Comparison of ENCODE assay signal across 10 mouse cellular contexts in genomic region chr17:5535357-5535756, GRCm38 (mm10). TPM values are rescaled to one million over a fixed set of nuclear protein-coding genes. Genes with fewer than 3 reads are reported as not detected.
DNase-seq lines count a peak whose midpoint lies in the region; ATAC-seq and TF ChIP-seq lines count a peak whose summit lies in the region.
"Had no signal": no experiment of that assay in that cellular context is flagged by ENCODE, and none has a peak within 500 bp of the region (broad histone marks: within the 10 kb centered on the region; RNA-seq: fewer than 3 reads in every experiment).

No protein-coding gene starts in this region.

- H3K4me2 ChIP-seq in forebrain, postnatal 0 days (ENCODE audit: low read depth), result no peak overlapping the region
- no peak overlapping the region for H3K4me2 ChIP-seq in forebrain, embryonic 15.5 days (replicated peaks)
- H3K4me2 ChIP-seq: neural tube, embryonic 12.5 days had no signal

- no peak for DNase-seq in forebrain, postnatal 0 days
- peak; percentile 37 for DNase-seq in retina, postnatal 1 day
- no peak for DNase-seq in retina, embryonic 14.5 days (ENCODE audit: low spot score)
- peak; percentile 61 for DNase-seq in thymus, postnatal 25 days
- no peak for DNase-seq in cerebellum, postnatal 4 days (ENCODE audit: low spot score in 2 of 2)
- DNase-seq in right cerebral cortex, adult 18-20 months, result no peak

- no peaks in the 10 kb centered on the region for H3K36me3 ChIP-seq in forebrain, postnatal 0 days (ENCODE audit: insufficient read depth)
- H3K36me3 ChIP-seq in forebrain, embryonic 15.5 days, result no peaks in the 10 kb centered on the region
- H3K36me3 ChIP-seq: neural tube, embryonic 12.5 days had no signal

- H3K4me1 ChIP-seq in forebrain, postnatal 0 days (ENCODE audit: insufficient read depth), result peaks cover 7% of the 10 kb centered on the region; the same call in 1 of the 2 replicates
- H3K4me1 ChIP-seq in forebrain, embryonic 15.5 days, result peaks cover 6% of the 10 kb centered on the region; the same call in 1 of the 2 replicates
- H3K4me1 ChIP-seq: neural tube, embryonic 12.5 days had no signal

- H3K9ac ChIP-seq in forebrain, postnatal 0 days, result no peak overlapping the region
- no peak overlapping the region for H3K9ac ChIP-seq in forebrain, embryonic 15.5 days (replicated peaks)
- H3K9ac ChIP-seq: neural tube, embryonic 12.5 days had no signal

- peak; percentile 58 for TF ChIP-seq CTCF in forebrain, postnatal 0 days (IDR thresholded peaks at IDR 0.05; ENCODE audit: low read depth)

- 39% methylated on average over 2 of the region's 4 CpGs for WGBS in forebrain, postnatal 0 days
- 17% methylated on average over 2 of the region's 4 CpGs for WGBS in forebrain, embryonic 15.5 days

- no peaks in the 10 kb centered on the region for H3K9me3 ChIP-seq in forebrain, postnatal 0 days (ENCODE audit: low read length)
- no peaks in the 10 kb centered on the region for H3K9me3 ChIP-seq in forebrain, embryonic 15.5 days
- H3K9me3 ChIP-seq: neural tube, embryonic 12.5 days had no signal

- no peak for ATAC-seq in forebrain, postnatal 0 days
- no peak for ATAC-seq in forebrain, embryonic 15.5 days (replicated peaks)
- ATAC-seq in granulocyte monocyte progenitor cell, adult 5-6 weeks (replicated peaks; ENCODE audit: poor library complexity, severe bottlenecking), result peak; percentile 66
- ATAC-seq: intestine, embryonic 16.5 days had no signal

- H3K27me3 ChIP-seq in forebrain, postnatal 0 days (ENCODE audit: insufficient read depth, low read length), result no peaks in the 10 kb centered on the region
- no peaks in the 10 kb centered on the region for H3K27me3 ChIP-seq in forebrain, embryonic 15.5 days
- H3K27me3 ChIP-seq: neural tube, embryonic 12.5 days had no signal

- H3K27ac ChIP-seq in forebrain, postnatal 0 days (ENCODE audit: low read depth, low read length), result no peak overlapping the region
- H3K27ac ChIP-seq in forebrain, embryonic 15.5 days (replicated peaks), result no peak overlapping the region
- H3K27ac ChIP-seq: neural tube, embryonic 12.5 days had no signal

- no peak overlapping the region for H3K4me3 ChIP-seq in forebrain, postnatal 0 days (ENCODE audit: low read depth, low read length)
- no peak overlapping the region for H3K4me3 ChIP-seq in forebrain, embryonic 15.5 days
- H3K4me3 ChIP-seq: neural tube, embryonic 12.5 days had no signal

RNA-seq across cellular contexts. Expression of gene Zdhhc14, which starts 43.0 kb away (rescaled TPM):
- 16.3 and 16.7 TPM in 2 replicates for total RNA-seq in forebrain, postnatal 0 days (2014; rRNA removed)
- 6.7 and 9.9 TPM in 2 replicates for polyA plus RNA-seq in forebrain, postnatal 0 days (2015; fragmentation: Nextera tagmentation; extraction: Ambion mirVana)
- 8.3 and 9.4 TPM in 2 replicates for polyA plus RNA-seq in forebrain, embryonic 15.5 days (2015; fragmentation: Nextera tagmentation; extraction: Ambion mirVana)
- total RNA-seq in granulocyte monocyte progenitor cell, adult 5-6 weeks (2014; fragmentation: Nextera tagmentation), result 3.4 and 3.7 TPM in 2 replicates
- total RNA-seq in granulocyte monocyte progenitor cell, adult 5-6 weeks (2017), result 0.69 and 1.4 TPM in 2 replicates

Comparison
In these comparisons a context has a peak if more than half of its experiments do, and no peak if none do; other contexts are left out.
1. DNase-seq: peak in retina, postnatal 1 day (single experiment) and thymus, postnatal 25 days (single experiment); none in forebrain, postnatal 0 days (single experiment), retina, embryonic 14.5 days (single experiment), cerebellum, postnatal 4 days (0 of 2) and right cerebral cortex, adult 18-20 months (single experiment).